Mouse (Mus musculus) CH12.LX (cell line): ENCODE measurements around the gene Fat3. TPM values are rescaled to one million over a fixed set of nuclear protein-coding genes. Genes with fewer than 3 reads are reported as not detected.

Experiments
- DNase-seq: peaks from one replicate; pipeline ENCODE4 v3.0.0-alpha.2; 2013; ENCODE audit errors: extremely low read depth
- H3K27ac ChIP-seq: 2 replicates; pipeline ENCODE4 v1.5.1; 2012; ENCODE audit warnings: low read depth, mild to moderate bottlenecking, control low read depth, moderate library complexity; ENCODE audit not compliant: insufficient read depth
- H3K27me3 ChIP-seq: replicated peaks from 2 replicates; pipeline ENCODE3; 2012; ENCODE audit warnings: inconsistent platforms
- H3K36me3 ChIP-seq, 2 experiments: replicated peaks in 1 of 2; 2 replicates each; pipeline versions ENCODE3 to v1.6.1; 2012; ENCODE audit warnings: inconsistent platforms in 1 of 2, low read length in 1 of 2, mild to moderate bottlenecking in 1 of 2, mixed read lengths in 1 of 2, moderate library complexity in 1 of 2; ENCODE audit not compliant: control insufficient read depth in 1 of 2, insufficient read depth in 1 of 2
- H3K4me1 ChIP-seq, 2 experiments: 2 replicates each; pipeline ENCODE4 v1.6.1; 2012; ENCODE audit warnings: inconsistent platforms in 1 of 2, moderate library complexity in 1 of 2; ENCODE audit not compliant: insufficient read depth in 2 of 2, control insufficient read depth in 1 of 2
- H3K4me2 ChIP-seq: 2 replicates; pipeline ENCODE4 v1.6.1; 2012; ENCODE audit warnings: low read depth, mild to moderate bottlenecking, control low read depth; ENCODE audit not compliant: poor library complexity, insufficient read depth, severe bottlenecking
- H3K4me3 ChIP-seq, 3 experiments: fragments of 150-350 bp in 1 of 3; sonication (generic) in 1 of 3; replicated peaks in 1 of 3; 2 replicates each; pipeline versions ENCODE3 to v1.5.1; 2011 to 2012; ENCODE audit warnings: low read depth in 2 of 3, low read length in 2 of 3, mild to moderate bottlenecking in 2 of 3, moderate library complexity in 2 of 3, control low read depth in 1 of 3, improper control_type of control experiment in 1 of 3, inconsistent platforms in 1 of 3, mixed read lengths in 1 of 3; ENCODE audit not compliant: poor library complexity in 1 of 3
- H3K79me2 ChIP-seq: replicated peaks from 2 replicates; pipeline ENCODE4 v1.6.1; 2012; ENCODE audit warnings: mild to moderate bottlenecking, moderate library complexity; ENCODE audit not compliant: control insufficient read depth, poor library complexity, insufficient read depth, severe bottlenecking; ENCODE audit errors: extremely low read depth
- H3K9ac ChIP-seq: 2 replicates; pipeline ENCODE4 v1.6.1; 2012; ENCODE audit warnings: low read depth, mild to moderate bottlenecking, control low read depth, moderate library complexity; ENCODE audit not compliant: insufficient read depth
- H3K9me3 ChIP-seq: replicated peaks from 2 replicates; pipeline ENCODE3; 2012; ENCODE audit warnings: low read length, inconsistent platforms, mixed read lengths
- BHLHE40 ChIP-seq: IDR thresholded peaks from 2 replicates; pipeline ENCODE4 v1.6.1; 2011; ENCODE audit warnings: mild to moderate bottlenecking, low read depth, low read length, improper control_type of control experiment
- CHD1 ChIP-seq: IDR thresholded peaks from 2 replicates; pipeline ENCODE4 v1.6.1; 2012; ENCODE audit warnings: low read depth, low read length, improper control_type of control experiment, inconsistent platforms
- CHD2 ChIP-seq: IDR thresholded peaks from 2 replicates; pipeline ENCODE4 v1.6.1; 2011; ENCODE audit warnings: low read length, improper control_type of control experiment
- E2F4 ChIP-seq: IDR thresholded peaks from 2 replicates; pipeline ENCODE4 v1.6.1; 2011; ENCODE audit warnings: low read depth, low read length, improper control_type of control experiment; ENCODE audit not compliant: insufficient replicate concordance
- ELF1 ChIP-seq: IDR thresholded peaks from 2 replicates; pipeline ENCODE4 v1.6.1; 2014; ENCODE audit warnings: low read depth, mild to moderate bottlenecking, inconsistent platforms, low read length, improper control_type of control experiment
- EP300 ChIP-seq: IDR thresholded peaks from 2 replicates; pipeline ENCODE4 v1.6.1; 2011; ENCODE audit warnings: low read length, improper control_type of control experiment
- ETS1 ChIP-seq: conservative IDR thresholded peaks from 2 replicates; pipeline ENCODE4 v1.6.1; 2012; ENCODE audit warnings: low read depth, mild to moderate bottlenecking, inconsistent platforms, low read length, improper control_type of control experiment, moderate library complexity
- GABPA ChIP-seq: IDR thresholded peaks from 2 replicates; pipeline ENCODE4 v1.6.1; 2012; ENCODE audit warnings: low read depth, low read length, improper control_type of control experiment, inconsistent platforms; ENCODE audit not compliant: insufficient replicate concordance
- HCFC1 ChIP-seq: IDR thresholded peaks from 2 replicates; pipeline ENCODE4 v1.6.1; 2012; ENCODE audit warnings: low read depth, mild to moderate bottlenecking, inconsistent platforms, low read length, improper control_type of control experiment
- IRF4 ChIP-seq: IDR thresholded peaks from 2 replicates; pipeline ENCODE4 v1.6.1; 2014; ENCODE audit warnings: low read depth, mild to moderate bottlenecking, inconsistent platforms, low read length, improper control_type of control experiment
- KAT2A ChIP-seq: IDR thresholded peaks from 2 replicates; pipeline ENCODE4 v1.6.1; 2012; ENCODE audit warnings: low read length, improper control_type of control experiment, inconsistent platforms; ENCODE audit not compliant: insufficient replicate concordance
- MAFK ChIP-seq: IDR thresholded peaks from 2 replicates; pipeline ENCODE4 v1.6.1; 2011; ENCODE audit warnings: low read length, improper control_type of control experiment; ENCODE audit not compliant: insufficient replicate concordance
- MAX ChIP-seq: IDR thresholded peaks from 2 replicates; pipeline ENCODE4 v1.6.1; 2011; ENCODE audit warnings: low read length, improper control_type of control experiment
- MAZ ChIP-seq: IDR thresholded peaks from 2 replicates; pipeline ENCODE4 v1.6.1; 2012; ENCODE audit warnings: low read depth, mild to moderate bottlenecking, inconsistent platforms, low read length, improper control_type of control experiment, moderate library complexity
- MYC ChIP-seq: IDR thresholded peaks from 2 replicates; pipeline ENCODE4 v1.6.1; 2011; ENCODE audit warnings: low read depth, mild to moderate bottlenecking, improper control_type of control experiment, low read length
- NELFE ChIP-seq: IDR thresholded peaks from 2 replicates; pipeline ENCODE4 v1.6.1; 2011; ENCODE audit warnings: low read depth, low read length, improper control_type of control experiment
- RAD21 ChIP-seq: IDR thresholded peaks from 2 replicates; pipeline ENCODE4 v1.6.1; 2011; ENCODE audit warnings: low read depth, mild to moderate bottlenecking, low read length, improper control_type of control experiment, moderate library complexity
- RCOR1 ChIP-seq: conservative IDR thresholded peaks from 2 replicates; pipeline ENCODE4 v1.6.1; 2012; ENCODE audit warnings: low read depth, mild to moderate bottlenecking, inconsistent platforms, low read length, improper control_type of control experiment
- TCF12 ChIP-seq: IDR thresholded peaks from 2 replicates; pipeline ENCODE4 v1.6.1; 2014; ENCODE audit warnings: low read depth, mild to moderate bottlenecking, inconsistent platforms, low read length, improper control_type of control experiment
- UBTF ChIP-seq: IDR thresholded peaks from 2 replicates; pipeline ENCODE4 v1.6.1; 2012; ENCODE audit warnings: low read depth, mild to moderate bottlenecking, inconsistent platforms, low read length, improper control_type of control experiment, moderate library complexity
- ZKSCAN1 ChIP-seq: IDR thresholded peaks from 2 replicates; pipeline ENCODE4 v1.6.1; 2012; ENCODE audit warnings: low read depth, inconsistent platforms, low read length, improper control_type of control experiment, borderline replicate concordance
- dilution Hi-C: fragments of 300-500 bp; cut with MboI; formaldehyde crosslinking; loops from 2 replicates; pipeline ENCODE4 v1.14.3; 2020; ENCODE audit warnings: low sequenced_read_pairs; ENCODE audit not compliant: extremely low pct_unique_long_range_greater_than_20kb, extremely low pct_ligation_motif_present
- in situ Hi-C: fragments of 300-500 bp; cut with MboI; formaldehyde crosslinking; loops from 3 replicates; pipeline ENCODE4 v1.14.3; 2019; ENCODE audit warnings: low sequenced_read_pairs, low pct_ligation_motif_present, low pct_unique_long_range_greater_than_20kb, mixed read lengths
- polyA plus RNA-seq: library from polyadenylated mRNA; unstranded; fragments of >175 nt; gene quantifications from 2 replicates; pipeline ENCODE4 v1.2.1, GENCODE M21; 2012; ENCODE audit warnings: low read depth; ENCODE audit not compliant: insufficient read length
- total RNA-seq, 2 experiments: library from RNA; depleted of rRNA; stranded (reverse); fragments of 300-350 nt in 1 of 2; fragments of >200 nt in 1 of 2; gene quantifications; 2 replicates each; pipeline ENCODE4 v1.2.3; 2012 to 2014

The Fat3 gene
- total and polyA plus RNA-seq, 3 experiments = 0.03 to 0.07 TPM; not detected in 1

- TF ChIP-seq CHD2 = no peak
- TF ChIP-seq ELF1 = no peak
- no peak for TF ChIP-seq BHLHE40
- no peak for TF ChIP-seq KAT2A
- no peak for TF ChIP-seq UBTF
- no peak for TF ChIP-seq IRF4
- TF ChIP-seq HCFC1 = no peak
- no peak for TF ChIP-seq GABPA
- no peak for TF ChIP-seq CHD1
- DNase-seq = no peak
- no peaks in the 10 kb centered on the region for H3K9me3 ChIP-seq
- no peaks in the 10 kb centered on the region for H3K36me3 ChIP-seq
- dilution Hi-C loops (no loop called here), in situ Hi-C loops (no loop called here)
- peaks cover 0 to 9% of the 10 kb centered on the region in 2 experiments; a peak in 1 of 4 replicates for H3K4me1 ChIP-seq
- no peaks in the 10 kb centered on the region for H3K79me2 ChIP-seq
- no peak overlapping the region for H3K9ac ChIP-seq
- H3K4me2 ChIP-seq = no peak overlapping the region
- H3K27ac ChIP-seq = no peak overlapping the region
- H3K4me3 ChIP-seq = no peak overlapping the region
- H3K27me3 ChIP-seq = no peaks in the 10 kb centered on the region
Observed at GRCm38 (mm10) chr9:16428589-16428988, 72.5 kb downstream of the Fat3 start.

- Histone ChIP-seq H3K4me3 (no peak overlapping the region), H3K4me2 (no peak overlapping the region)
- TF ChIP-seq KAT2A (no peak), RAD21 (no peak), MAZ (no peak), BHLHE40 (no peak), ETS1 (no peak), ELF1 (no peak), MAX (no peak), EP300 (no peak), MAFK (no peak), CHD1 (no peak), TCF12 (no peak), ZKSCAN1 (no peak), RCOR1 (no peak), MYC (no peak), NELFE (no peak), E2F4 (no peak)
- TF ChIP-seq, all 38 proteins: peak for 0
- no peak for DNase-seq
- no peak overlapping the region for H3K27ac ChIP-seq
- no peaks in the 10 kb centered on the region for H3K9me3 ChIP-seq
- no peaks in the 10 kb centered on the region for H3K27me3 ChIP-seq
- in situ Hi-C loops (no loop called here), dilution Hi-C loops (no loop called here)
- H3K9ac ChIP-seq = no peak overlapping the region
- no peaks in the 10 kb centered on the region for H3K79me2 ChIP-seq
- no peaks in the 10 kb centered on the region for H3K36me3 ChIP-seq
- H3K4me1 ChIP-seq = no peaks in the 10 kb centered on the region
Observed at GRCm38 (mm10) chr9:16422707-16423106, 78.4 kb downstream of the Fat3 start.
